Mouse (Mus musculus): Measurements from ENCODE around the gene Eif2s1. TPM values are rescaled to one million over a fixed set of nuclear protein-coding genes. Genes with fewer than 3 reads are reported as not detected.

Gene Eif2s1
- polyA plus RNA-seq, 1 experiment from 2014 or later = 139 TPM

DNA sequence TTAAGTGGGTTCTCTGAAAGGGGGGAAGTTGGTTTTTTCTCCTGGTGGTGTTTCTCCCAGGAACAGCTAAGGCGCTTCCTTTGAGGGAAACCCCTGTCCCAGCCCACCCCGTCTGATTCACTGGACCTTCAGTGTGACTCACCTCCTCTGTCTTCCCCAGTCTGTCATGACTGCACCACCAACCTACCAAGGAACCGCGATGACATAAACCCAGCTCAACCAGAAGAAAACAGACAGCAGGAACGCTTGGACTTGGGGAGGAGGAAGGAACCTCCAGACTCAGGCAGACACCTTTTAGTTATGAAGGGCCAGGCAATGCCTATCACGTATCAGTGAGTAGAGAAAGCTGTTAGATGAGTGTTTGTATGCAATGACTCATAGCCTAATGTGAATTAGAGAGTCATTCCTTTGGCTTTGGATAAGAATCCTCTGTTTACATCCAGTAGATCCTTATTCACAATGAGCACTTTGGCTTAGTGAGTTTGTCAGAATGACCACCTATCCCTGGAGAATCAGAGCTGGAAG is 46.5 kb downstream of the Eif2s1 start:
- Histone ChIP-seq H3K9me3 (replicated peaks; ENCODE audit: control insufficient read depth, low read length) (peaks cover 2% of the 10 kb centered on the region; the same call in 1 of the 2 replicates), H3K4me2 (ENCODE audit: low read depth, low read length) (no peak overlapping the region), H3K36me3 (ENCODE audit: control insufficient read depth, insufficient read depth) (0 out of 2 replicates have a peak, but pooled peaks cover 6% of the 10 kb centered on the region), H3K27ac (ENCODE audit: low read length) (peak overlapping the region; percentile 21), H3K4me1 (ENCODE audit: control insufficient read depth, low read depth, low read length) (peaks cover 45% of the 10 kb centered on the region), H3K27me3 (ENCODE audit: control insufficient read depth, insufficient read depth, low read depth, low read length) (peaks cover 10% of the 10 kb centered on the region; the same call in 1 of the 2 replicates), H3K9ac (ENCODE audit: low read depth, low read length) (no peak overlapping the region), H3K4me3 (ENCODE audit: low read depth, low read length) (no peak overlapping the region)
- no peak for ATAC-seq (ENCODE audit: low read depth)
- 62% methylated on average over 6 of the region's 6 CpGs for WGBS (ENCODE audit: insufficient replicate concordance)

- H3K27me3 ChIP-seq (ENCODE audit: control insufficient read depth, insufficient read depth, low read depth, low read length) = peaks cover 13% of the 10 kb centered on the region; the same call in 1 of the 2 replicates
- H3K4me3 ChIP-seq (ENCODE audit: low read depth, low read length) = peak overlapping the region; percentile 66
- peak; percentile 85 for ATAC-seq (ENCODE audit: low read depth)
- no peaks in the 10 kb centered on the region for H3K36me3 ChIP-seq (ENCODE audit: control insufficient read depth, insufficient read depth)
- H3K4me2 ChIP-seq (ENCODE audit: low read depth, low read length) = peak overlapping the region; percentile 83
- WGBS (ENCODE audit: insufficient replicate concordance) = 3% methylated on average over 16 of the region's 16 CpGs
- peaks cover 2% of the 10 kb centered on the region; the same call in 1 of the 2 replicates for H3K9me3 ChIP-seq (replicated peaks; ENCODE audit: control insufficient read depth, low read length)
- H3K4me1 ChIP-seq (ENCODE audit: control insufficient read depth, low read depth, low read length) = peaks cover 64% of the 10 kb centered on the region
- H3K27ac ChIP-seq (ENCODE audit: low read length) = peak overlapping the region; percentile 97
- H3K9ac ChIP-seq (ENCODE audit: low read depth, low read length) = peak overlapping the region; percentile 74
These were observed 49.3 kb downstream of the Eif2s1 start for GRCm38 (mm10) chr12:78910684-78911461.

- Histone ChIP-seq H3K9ac (ENCODE audit: low read depth, low read length) (peak overlapping the region; percentile 73), H3K4me1 (ENCODE audit: control insufficient read depth, low read depth, low read length) (peaks cover 67% of the 10 kb centered on the region), H3K4me2 (ENCODE audit: low read depth, low read length) (peak overlapping the region; percentile 83), H3K36me3 (ENCODE audit: control insufficient read depth, insufficient read depth) (no peaks in the 10 kb centered on the region), H3K27ac (ENCODE audit: low read length) (peak overlapping the region; percentile 97), H3K27me3 (ENCODE audit: control insufficient read depth, insufficient read depth, low read depth, low read length) (peaks cover 13% of the 10 kb centered on the region; the same call in 1 of the 2 replicates), H3K4me3 (ENCODE audit: low read depth, low read length) (peak overlapping the region; percentile 66), H3K9me3 (replicated peaks; ENCODE audit: control insufficient read depth, low read length) (peaks cover 2% of the 10 kb centered on the region; the same call in 1 of the 2 replicates)
- ATAC-seq (ENCODE audit: low read depth) = peak; percentile 76
- 1% methylated on average over 37 of the region's 37 CpGs for WGBS (ENCODE audit: insufficient replicate concordance)
These were observed 50.2 kb downstream of the Eif2s1 start for GRCm38 (mm10) chr12:78911707-78912417.

DNA sequence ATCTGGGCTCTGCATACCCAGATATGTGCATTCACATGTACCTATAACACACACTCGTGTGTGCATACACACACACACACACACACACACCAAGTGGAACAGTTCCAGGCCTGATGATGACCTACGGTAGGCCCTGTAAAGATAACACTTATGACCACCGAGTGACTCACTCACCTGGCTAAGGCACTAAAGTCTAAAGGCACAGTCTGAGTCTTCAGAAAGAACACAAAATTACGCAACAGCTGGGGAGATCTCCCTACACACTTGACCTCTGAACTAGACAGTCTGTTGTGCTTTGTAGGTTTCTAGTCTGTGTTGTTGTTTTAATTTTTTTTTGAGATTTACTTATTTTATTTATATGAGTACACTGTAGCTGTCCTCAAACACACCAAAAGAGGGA is 52.8 kb downstream of the Eif2s1 start:
- Histone ChIP-seq H3K4me3 (ENCODE audit: low read depth, low read length) (peak overlapping the region; percentile 48), H3K27me3 (ENCODE audit: control insufficient read depth, insufficient read depth, low read depth, low read length) (peaks cover 12% of the 10 kb centered on the region; the same call in 1 of the 2 replicates), H3K9ac (ENCODE audit: low read depth, low read length) (peak overlapping the region; percentile 30; the same call in 1 of the 2 replicates), H3K4me2 (ENCODE audit: low read depth, low read length) (peak overlapping the region; percentile 44; the same call in 1 of the 2 replicates), H3K36me3 (ENCODE audit: control insufficient read depth, insufficient read depth) (no peaks in the 10 kb centered on the region), H3K9me3 (replicated peaks; ENCODE audit: control insufficient read depth, low read length) (no peaks in the 10 kb centered on the region), H3K4me1 (ENCODE audit: control insufficient read depth, low read depth, low read length) (peaks cover 63% of the 10 kb centered on the region), H3K27ac (ENCODE audit: low read length) (peak overlapping the region; percentile 72)
- ATAC-seq (ENCODE audit: low read depth) = no peak
- whole genome bisulfite sequencing (ENCODE audit: insufficient replicate concordance) = 75% methylated on average over 4 of the region's 4 CpGs

- H3K36me3 ChIP-seq (ENCODE audit: control insufficient read depth, insufficient read depth) = no peaks in the 10 kb centered on the region
- peak overlapping the region; percentile 22; the same call in 1 of the 2 replicates for H3K4me2 ChIP-seq (ENCODE audit: low read depth, low read length)
- ATAC-seq (ENCODE audit: low read depth) = peak; percentile 33
- H3K9ac ChIP-seq (ENCODE audit: low read depth, low read length) = peak overlapping the region; percentile 48
- peaks cover 54% of the 10 kb centered on the region for H3K4me1 ChIP-seq (ENCODE audit: control insufficient read depth, low read depth, low read length)
- peaks cover 11% of the 10 kb centered on the region; the same call in 1 of the 2 replicates for H3K27me3 ChIP-seq (ENCODE audit: control insufficient read depth, insufficient read depth, low read depth, low read length)
- 18% methylated on average over 3 of the region's 3 CpGs for WGBS (ENCODE audit: insufficient replicate concordance)
- H3K4me3 ChIP-seq (ENCODE audit: low read depth, low read length) = 0 out of 2 replicates have a peak overlapping the region, but pooled peaks have one; percentile 11
- peak overlapping the region; percentile 91 for H3K27ac ChIP-seq (ENCODE audit: low read length)
- no peaks in the 10 kb centered on the region for H3K9me3 ChIP-seq (replicated peaks; ENCODE audit: control insufficient read depth, low read length)
These were observed 53.9 kb downstream of the Eif2s1 start for GRCm38 (mm10) chr12:78915561-78915960.

DNA sequence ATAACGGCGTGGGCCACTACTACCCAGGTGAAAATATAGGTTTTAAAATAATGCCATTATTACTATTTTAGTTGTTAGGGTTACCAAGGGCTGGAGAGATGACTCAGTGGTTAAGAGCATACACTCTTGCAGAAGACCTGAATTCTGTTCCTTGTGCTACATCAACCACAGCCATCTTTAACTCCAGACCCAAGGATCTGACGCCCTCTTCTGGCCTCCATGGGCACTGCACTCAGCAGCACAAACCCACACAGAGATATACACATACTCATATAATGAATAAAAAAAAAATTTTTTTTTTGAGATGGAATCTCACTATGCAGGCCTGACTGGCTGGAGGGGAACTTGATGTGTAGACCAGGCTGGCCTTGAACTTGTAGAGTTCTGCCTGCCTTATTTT is 54.7 kb downstream of the Eif2s1 start:
- Histone ChIP-seq H3K4me2 (ENCODE audit: low read depth, low read length) (no peak overlapping the region), H3K4me1 (ENCODE audit: control insufficient read depth, low read depth, low read length) (peaks cover 50% of the 10 kb centered on the region), H3K36me3 (ENCODE audit: control insufficient read depth, insufficient read depth) (no peaks in the 10 kb centered on the region), H3K9me3 (replicated peaks; ENCODE audit: control insufficient read depth, low read length) (no peaks in the 10 kb centered on the region), H3K9ac (ENCODE audit: low read depth, low read length) (peak overlapping the region; percentile 48), H3K27me3 (ENCODE audit: control insufficient read depth, insufficient read depth, low read depth, low read length) (peaks cover 11% of the 10 kb centered on the region; the same call in 1 of the 2 replicates), H3K4me3 (ENCODE audit: low read depth, low read length) (no peak overlapping the region), H3K27ac (ENCODE audit: low read length) (peak overlapping the region; percentile 91)
- ATAC-seq (ENCODE audit: low read depth) = no peak
- WGBS (ENCODE audit: insufficient replicate concordance) = 65% methylated on average over 3 of the region's 3 CpGs

- Histone ChIP-seq H3K9ac (ENCODE audit: low read depth, low read length) (peak overlapping the region; percentile 34), H3K4me1 (ENCODE audit: control insufficient read depth, low read depth, low read length) (peaks cover 43% of the 10 kb centered on the region), H3K4me2 (ENCODE audit: low read depth, low read length) (peak overlapping the region; percentile 49)
These were observed 56.8 kb downstream of the Eif2s1 start for GRCm38 (mm10) chr12:78918227-78919078.

More at GRCm38 (mm10) chr12:78918227-78919078, 56.8 kb downstream of the Eif2s1 start:
- Histone ChIP-seq H3K9me3 (replicated peaks; ENCODE audit: control insufficient read depth, low read length) (no peaks in the 10 kb centered on the region), H3K4me3 (ENCODE audit: low read depth, low read length) (peak overlapping the region; percentile 24; the same call in 1 of the 2 replicates), H3K27ac (ENCODE audit: low read length) (peak overlapping the region; percentile 59; the same call in 1 of the 2 replicates), H3K36me3 (ENCODE audit: control insufficient read depth, insufficient read depth) (no peaks in the 10 kb centered on the region), H3K27me3 (ENCODE audit: control insufficient read depth, insufficient read depth, low read depth, low read length) (peaks cover 3% of the 10 kb centered on the region; the same call in 1 of the 2 replicates)
- 16% methylated on average over 11 of the region's 11 CpGs for WGBS (ENCODE audit: insufficient replicate concordance)
- peak; percentile 62 for ATAC-seq (ENCODE audit: low read depth)
